Mouse (Mus musculus): ENCODE measurements at regions not wholly inside any gene's neighbourhood (a gene's known extent, or its start where the extent isn't known, plus 50 kb on each side); places are given as distances from the start of the nearest gene placed in this dataset.

DNA sequence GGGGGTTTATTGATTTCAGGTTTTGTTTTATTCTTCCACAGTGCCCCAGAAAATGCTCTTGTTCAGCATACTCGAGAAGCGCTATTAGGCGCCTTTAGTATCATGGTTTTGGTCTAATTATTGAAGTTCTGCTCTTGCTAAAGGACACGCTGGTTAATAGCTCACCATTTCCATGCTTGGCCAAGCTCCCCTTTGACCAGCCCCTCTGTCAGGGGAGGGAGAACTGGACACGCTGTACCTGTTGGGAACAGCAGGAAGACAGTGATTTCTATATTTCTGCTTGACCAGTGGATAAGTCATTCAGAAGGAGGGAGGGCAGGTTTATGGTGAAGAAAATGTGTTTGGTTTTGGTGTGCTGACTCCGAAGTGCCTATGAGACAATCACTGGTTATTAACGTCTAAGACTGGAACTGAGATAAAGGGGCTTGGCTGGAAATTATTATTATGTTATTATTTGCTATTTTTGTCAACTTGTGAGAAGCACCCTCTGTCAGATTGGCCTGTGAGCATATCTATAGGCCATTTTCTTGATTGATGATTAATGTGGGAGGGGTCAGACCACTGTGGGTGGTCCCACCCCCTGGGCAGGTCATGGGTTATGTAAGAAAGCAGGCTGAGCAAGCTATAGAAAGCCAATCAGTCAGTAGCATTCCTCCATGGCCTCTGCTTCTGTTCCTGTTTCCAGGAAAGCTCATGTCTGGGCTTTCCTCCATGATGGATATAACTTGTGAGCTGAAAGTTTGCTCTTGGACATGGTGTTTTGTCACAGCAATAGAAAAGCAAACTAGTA is 51.2 kb upstream of the Tanc2 start:
- DNase-seq = no peak

DNA sequence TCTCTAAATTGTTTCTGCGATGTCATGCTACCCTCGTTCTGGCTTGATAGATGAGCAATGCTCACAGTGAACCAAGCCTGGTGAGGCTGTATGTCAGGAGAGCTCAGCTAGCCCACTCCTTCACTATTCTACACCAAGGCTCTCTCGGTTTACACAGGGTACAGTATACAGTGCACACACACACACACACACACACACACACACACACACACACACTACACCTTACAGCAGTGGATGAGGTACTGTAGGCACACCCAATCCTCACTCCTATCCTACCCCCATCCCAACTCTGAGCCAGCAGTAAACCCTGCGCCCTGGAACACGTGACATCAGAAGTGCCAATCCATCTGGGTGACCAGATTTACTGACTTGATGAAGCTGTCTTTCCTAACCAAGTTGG is 57.2 kb upstream of the Tanc2 start:
- DNase-seq = no peak

DNA sequence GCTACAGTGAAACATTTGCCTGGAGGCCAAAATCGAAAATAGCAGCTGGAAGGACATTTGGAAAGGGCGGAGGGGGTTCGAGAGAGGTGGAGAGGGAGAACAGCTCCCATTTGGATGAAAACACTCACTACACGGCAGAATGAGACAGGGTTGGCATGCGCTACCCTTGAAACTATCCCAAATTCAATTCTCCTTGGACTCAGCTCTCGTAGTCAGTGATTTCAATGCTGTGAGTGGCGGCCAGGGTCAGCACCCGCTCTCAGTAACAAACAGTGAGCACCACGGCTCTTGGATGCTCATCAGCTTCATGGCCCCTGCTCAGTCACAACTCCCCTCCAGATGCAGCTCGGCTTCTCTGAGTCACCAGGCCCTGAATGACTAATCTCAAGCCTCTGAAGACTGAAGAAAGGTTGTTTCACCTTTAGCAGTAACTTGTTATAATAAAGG is 59.1 kb upstream of the Tanc2 start:
- DNase-seq = no peak

DNA sequence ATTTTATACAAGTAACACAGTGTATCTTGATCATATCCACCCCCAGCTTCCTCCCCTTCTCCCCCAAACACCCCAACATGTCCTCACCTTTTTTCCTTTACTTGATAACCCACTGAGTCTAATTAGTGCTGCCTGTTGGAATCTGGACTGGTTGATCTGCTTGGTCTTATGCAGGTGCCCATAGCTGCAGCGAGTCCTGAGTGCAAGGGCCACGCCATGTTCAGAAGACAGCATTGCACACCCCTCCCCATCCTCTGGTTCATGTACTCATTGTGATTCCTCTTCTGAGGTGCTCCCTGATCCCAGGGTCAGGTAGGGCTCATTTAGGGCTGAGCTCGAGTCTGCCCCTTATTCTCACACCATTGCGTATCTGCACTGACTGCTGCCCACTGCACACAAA is 63.7 kb upstream of the Tanc2 start:
- DNase-seq = no peak

DNA sequence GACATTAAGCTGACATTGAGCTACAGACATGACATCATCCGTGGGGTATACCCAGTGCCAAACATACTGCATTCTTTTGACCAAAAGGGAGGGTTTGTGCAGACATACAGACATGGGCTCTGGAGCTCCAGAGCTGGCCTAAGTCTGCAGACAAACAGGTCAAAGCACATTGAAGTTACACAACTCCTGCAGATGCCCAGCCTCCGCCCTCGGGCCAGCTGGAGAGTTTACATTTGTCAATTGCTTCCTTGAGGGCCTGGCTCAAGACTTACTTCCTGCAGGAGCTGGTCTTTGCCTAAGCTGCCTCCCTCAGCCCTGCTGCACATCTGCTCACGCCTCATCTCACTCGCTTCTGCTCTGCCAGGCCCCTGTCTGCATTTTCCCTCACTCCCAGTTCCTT is 64.2 kb upstream of the Tanc2 start:
- DNase-seq = peak; percentile 49

DNA sequence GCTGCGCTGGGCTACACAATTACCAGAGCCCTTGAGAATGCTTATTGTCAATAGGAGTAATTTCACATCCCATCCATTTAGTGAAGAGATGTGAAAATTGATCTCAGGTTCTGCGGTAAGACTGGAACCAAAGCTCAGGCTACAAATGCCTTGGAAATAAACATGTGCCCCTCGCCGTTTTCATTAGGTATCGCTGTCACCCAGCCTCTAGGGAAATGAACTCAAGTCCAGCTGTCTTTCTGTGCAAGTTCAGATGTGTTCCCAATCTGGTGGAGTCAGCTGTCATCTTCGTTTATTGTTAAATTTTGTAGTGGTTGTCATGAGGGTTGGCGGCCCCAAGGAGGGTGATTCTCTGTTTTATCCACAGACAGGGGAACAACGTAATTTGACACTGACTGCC is 65.4 kb upstream of the Tanc2 start:
- DNase-seq = peak; percentile 48

DNA sequence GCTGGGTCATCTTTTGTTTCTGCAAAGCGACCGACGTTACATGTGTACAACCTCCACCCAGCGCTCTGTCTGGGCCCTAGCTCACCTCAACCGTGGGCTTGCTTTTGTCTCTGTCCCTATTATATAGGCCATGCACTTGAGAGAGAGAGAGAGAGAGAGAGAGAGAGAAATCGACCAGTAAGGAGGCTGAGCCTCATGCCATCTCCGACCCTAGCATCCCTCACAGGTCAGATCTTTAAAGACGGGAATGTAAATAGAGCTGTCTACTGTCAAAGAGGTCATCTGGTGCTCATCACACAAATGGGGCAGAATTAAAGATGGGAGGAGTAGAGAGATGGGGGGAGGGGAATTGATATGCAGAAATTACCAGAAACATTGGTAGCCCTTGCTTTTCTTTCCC is 66.0 kb upstream of the Tanc2 start:
- peak; percentile 40 for DNase-seq

DNA sequence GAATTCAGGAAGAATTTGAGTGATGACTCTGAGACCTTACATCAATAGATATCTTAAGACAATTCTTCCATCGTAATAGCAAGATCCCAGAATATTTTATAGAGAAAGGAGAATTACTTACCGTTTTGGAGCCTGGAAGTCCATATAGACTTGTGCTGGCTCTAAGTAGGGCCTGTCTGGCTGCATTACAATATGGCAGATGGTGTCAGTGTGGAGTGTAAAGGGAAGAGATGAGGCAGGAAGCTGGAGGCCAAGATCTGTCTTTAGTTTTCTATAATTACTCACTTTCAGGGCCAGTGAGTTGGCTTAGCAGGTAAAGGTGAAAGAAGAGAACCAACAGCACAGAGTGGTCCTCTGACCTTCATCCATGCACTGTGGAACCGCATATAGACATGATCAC is 63.9 kb upstream of the March10 start:
- no peak for DNase-seq

DNA sequence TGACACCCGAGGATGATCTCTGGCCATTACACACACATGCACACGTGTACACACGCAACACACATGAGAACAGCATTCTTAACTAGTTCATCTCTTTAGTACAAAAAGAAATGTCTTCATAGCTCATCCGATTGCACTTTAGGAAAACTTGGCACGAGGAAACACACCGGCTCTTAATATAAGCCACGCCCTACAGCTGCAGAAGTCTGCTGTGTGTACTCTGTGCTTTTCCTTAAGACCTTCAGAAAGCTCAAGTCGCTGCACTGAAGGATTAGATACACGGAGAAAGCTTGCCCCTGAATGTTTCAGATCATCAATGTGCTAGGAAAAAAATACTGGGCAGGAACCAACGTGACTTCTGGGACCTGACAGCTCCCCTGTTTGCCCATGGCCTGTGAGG is 56.7 kb upstream of the March10 start:
- no peak for DNase-seq

DNA sequence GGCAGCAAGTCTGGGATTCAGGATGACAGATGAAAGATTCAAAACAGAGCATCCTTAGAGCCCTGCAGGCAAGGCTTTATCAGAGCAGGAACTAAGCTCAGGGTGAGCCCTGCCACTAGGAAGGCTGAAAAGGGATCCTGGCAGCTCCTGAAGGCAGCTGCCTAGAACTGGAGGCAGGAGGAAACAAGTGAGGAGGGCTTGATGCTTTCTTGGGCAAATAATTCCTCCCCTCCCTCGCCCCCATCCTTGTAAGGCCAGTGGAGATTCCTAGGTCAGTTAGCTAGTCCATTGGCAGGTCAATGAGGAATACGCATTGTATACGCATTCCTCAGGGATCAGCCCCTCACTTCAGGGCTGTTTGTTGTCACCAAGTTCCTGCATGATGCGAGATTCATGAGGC is 54.1 kb upstream of the March10 start:
- DNase-seq = no peak

DNA sequence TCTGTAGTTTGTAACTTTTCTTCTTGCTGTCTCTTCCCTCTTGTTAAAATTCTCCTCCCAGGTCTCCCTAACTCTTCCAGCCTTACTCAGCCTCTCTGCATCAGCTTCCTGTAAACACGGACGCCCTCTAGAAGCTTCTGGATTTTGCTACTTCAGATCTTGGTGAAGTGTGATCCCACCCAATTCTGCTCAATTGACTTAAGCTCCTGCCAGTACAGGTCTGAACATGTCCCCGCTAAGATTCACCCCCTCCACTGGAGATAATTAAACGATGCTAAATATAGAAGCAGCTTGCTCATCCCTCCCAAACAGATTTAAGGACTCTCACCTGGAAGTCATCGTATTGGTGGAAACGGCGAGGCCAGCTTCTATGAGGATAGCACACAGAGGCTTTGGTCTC is 53.5 kb upstream of the March10 start:
- no peak for DNase-seq

DNA sequence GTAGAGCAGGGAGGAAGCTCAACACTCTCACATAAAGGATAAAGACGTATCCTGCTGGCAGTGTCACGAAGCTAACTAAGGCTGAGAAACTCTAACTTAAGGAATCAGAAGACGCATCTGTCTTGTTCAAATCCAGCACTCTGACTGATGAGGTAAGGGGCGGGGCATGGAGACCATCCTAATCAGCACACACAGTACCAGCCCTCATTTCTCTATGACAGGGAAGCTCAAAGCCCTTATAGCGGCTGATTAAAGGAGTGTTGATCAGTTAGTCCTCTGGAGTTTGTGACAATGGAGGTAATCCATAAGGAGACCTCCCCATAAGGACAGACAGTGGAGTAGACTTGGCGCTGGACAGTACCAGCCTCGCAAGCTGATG is 52.1 kb upstream of the March10 start:
- no peak for DNase-seq

DNA sequence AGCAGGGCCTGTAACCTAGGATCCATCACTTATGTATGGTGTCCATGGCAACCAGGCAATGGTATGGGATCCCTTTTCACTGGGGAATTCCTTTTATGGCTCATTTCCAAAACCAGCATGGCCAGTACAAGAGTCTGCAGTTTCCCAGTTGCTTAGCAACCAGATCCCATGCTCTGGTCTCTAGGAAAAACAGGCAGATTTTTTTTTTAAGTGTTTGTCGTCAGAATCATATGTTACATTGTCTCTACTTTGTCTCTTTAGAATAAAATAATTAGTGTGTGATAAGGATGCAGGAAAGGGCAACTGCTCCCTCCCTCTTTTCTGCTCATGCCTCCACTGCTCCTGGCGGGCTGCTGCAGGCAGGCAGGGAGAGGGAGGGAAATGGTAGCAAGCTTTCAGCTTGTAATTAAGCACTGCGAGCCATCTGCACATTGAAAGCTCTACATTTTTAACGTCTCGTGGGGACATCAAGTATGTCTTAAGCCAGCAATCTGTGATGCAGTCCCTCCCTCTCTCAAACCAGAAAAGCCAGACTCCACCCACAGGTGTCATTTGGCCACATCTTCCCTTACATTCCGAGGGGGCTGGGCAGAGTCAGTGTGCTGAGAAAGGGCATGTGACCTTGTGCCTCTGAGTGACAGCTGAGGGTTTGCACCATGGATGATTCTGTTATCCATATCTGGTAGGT is 51.6 kb upstream of the March10 start:
- peak; percentile 90 for DNase-seq

DNA sequence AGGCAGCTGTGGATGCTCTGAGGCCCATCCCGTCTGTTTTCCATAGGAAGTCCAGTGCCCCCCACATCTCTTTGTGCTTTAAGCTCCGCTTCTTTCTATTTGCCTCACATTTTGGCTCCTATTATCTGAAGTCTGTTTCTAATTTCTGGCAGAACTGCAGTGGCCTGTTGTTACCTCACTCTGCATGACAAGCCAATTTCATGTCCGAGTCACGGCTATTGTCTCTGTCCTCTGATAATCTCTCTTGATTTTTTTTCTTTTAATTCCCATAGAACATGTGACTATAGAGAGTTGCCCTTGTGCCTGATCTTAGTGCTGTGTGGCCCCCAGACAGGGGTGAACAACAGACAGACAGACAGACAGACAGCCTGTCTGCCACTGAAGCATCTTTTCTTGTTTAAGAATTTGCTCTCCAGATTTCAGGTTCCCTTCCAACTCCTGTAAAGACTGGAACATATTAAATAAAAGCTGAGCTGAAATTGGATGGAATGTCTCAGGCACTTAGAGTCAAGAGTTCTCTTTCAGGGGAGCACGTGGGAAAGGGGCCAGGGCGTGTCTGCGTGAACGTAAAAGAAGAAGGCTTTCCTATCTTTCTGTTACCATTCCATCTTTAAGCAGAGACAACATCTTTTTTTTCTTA is 50.9 kb upstream of the March10 start:
- peak; percentile 41 for DNase-seq
